Comparison of ENCODE assay signal across 8 mouse cellular contexts in the genomic region with DNA sequence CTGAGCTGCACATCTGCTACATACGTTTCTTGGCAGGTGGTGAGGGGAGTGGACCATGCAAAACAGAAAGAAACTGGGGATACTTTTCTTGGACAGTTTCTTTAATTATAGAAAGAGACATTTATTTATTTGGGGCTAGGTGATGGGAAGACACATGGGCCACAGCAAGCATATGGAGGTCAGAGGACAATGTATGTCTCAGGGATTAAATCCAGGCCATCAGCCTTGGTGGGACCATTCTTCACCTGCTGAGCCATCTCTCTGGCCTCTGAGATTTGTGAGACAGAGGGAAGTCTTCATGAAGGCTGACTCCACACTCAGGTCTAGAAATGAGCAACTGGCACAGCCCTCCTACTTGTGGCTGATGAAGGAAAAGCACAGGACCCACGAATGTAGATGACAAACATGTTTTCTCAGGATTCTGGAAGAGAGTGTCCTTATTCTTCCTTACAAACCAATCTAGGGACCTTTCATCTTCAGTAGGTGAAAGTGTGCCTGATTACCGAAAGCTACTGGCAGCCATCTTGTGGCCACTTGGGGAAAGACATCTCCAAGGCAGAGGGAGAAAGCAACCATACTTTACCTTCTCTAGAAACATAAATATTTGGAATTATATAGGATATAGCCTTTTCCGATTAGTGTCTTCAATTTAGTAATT. TPM values are rescaled to one million over a fixed set of nuclear protein-coding genes. Genes with fewer than 3 reads are reported as not detected.
DNase-seq lines count a peak whose midpoint lies in the region; ATAC-seq lines count a peak whose summit lies in the region.

No protein-coding gene starts in this region.

- WGBS in liver, embryonic 11.5 days, result 25% methylated on average over 4 of the region's 4 CpGs

- no peak overlapping the region for H3K27ac ChIP-seq in liver, embryonic 11.5 days (ENCODE audit: low read depth, low read length)

- no peaks in the 10 kb centered on the region for H3K4me1 ChIP-seq in liver, embryonic 11.5 days (replicated peaks; ENCODE audit: control insufficient read depth, insufficient read depth, low read length)

- no peak overlapping the region for H3K9ac ChIP-seq in liver, embryonic 11.5 days (ENCODE audit: low read depth, low read length)

- no peaks in the 10 kb centered on the region for H3K36me3 ChIP-seq in liver, embryonic 11.5 days (ENCODE audit: control insufficient read depth, insufficient read depth, low read length)

- no peak for ATAC-seq in liver, embryonic 11.5 days (replicated peaks; ENCODE audit: low FRiP score)
- ATAC-seq in erythroid progenitor cell, adult 5-6 weeks (replicated peaks; ENCODE audit: low FRiP score, poor library complexity, severe bottlenecking), result no peak

- no peaks in the 10 kb centered on the region for H3K9me3 ChIP-seq in liver, embryonic 11.5 days (ENCODE audit: control insufficient read depth, low read length)

- peak; percentile 28 for DNase-seq in liver
- DNase-seq in liver, embryonic 11.5 days (ENCODE audit: low spot score), result no peak
- peak; percentile 10 for DNase-seq in Muller cell, postnatal 12 days (ENCODE audit: inconsistent ontology term)
- DNase-seq in c-Kit-positive CD71-positive TER-119-positive erythroid progenitor cells, embryonic 14.5 days (ENCODE audit: low spot score), result peak; percentile 7
- DNase-seq in heart, postnatal 10 days, result peak; percentile 46 to 63
- DNase-seq in left cerebral cortex, postnatal 4 days, result peak; percentile 36
- peak; percentile 70 for DNase-seq in retina, embryonic 14.5 days (ENCODE audit: low spot score)

- no peak overlapping the region for H3K4me3 ChIP-seq in liver, embryonic 11.5 days (ENCODE audit: low read depth, low read length)

- intact Hi-C loops in heart, postnatal 10 days (cut with DNase I), result loop anchor here (1.0 to 5.0 kb wide), 3 partner anchors 93 to 293 kb away; no protein-coding TSS in a partner anchor
- intact Hi-C loops in left cerebral cortex, postnatal 4 days (cut with DNase I), result loop anchor here (5.0 kb wide), 1 partner anchor 92 kb away; no protein-coding TSS in a partner anchor

- H3K4me2 ChIP-seq in liver, embryonic 11.5 days, result no peak overlapping the region

- H3K27me3 ChIP-seq in liver, embryonic 11.5 days (replicated peaks; ENCODE audit: control insufficient read depth, insufficient read depth, low read length), result no peaks in the 10 kb centered on the region

RNA-seq across cellular contexts. Expression of a gene that starts 45.3 kb away (rescaled TPM):
- 1.3 and 1.8 TPM in 2 replicates for polyA plus RNA-seq in liver, embryonic 11.5 days (2014; fragmentation: Nextera tagmentation; extraction: Ambion mirVana)
- 10 to 100 TPM; 12.5 to 14.2 TPM for total RNA-seq in heart, postnatal 10 days (2021)
- total RNA-seq in left cerebral cortex, postnatal 4 days (2021), result 1 to 10 TPM; 7.2 to 8.2 TPM
- total RNA-seq in erythroid progenitor cell, adult 5-6 weeks (2015; ENCODE audit: low replicate concordance), result 14.3 TPM in 1 of 2 replicates, not detected in the other
- not detected in 2 replicates for total RNA-seq in erythroid progenitor cell, adult 5-6 weeks (2017; ENCODE audit: low replicate concordance)
